Mouse (Mus musculus) forebrain, postnatal 0 days (tissue): ENCODE data around the gene Hacd3. TPM values are rescaled to one million over a fixed set of nuclear protein-coding genes. Genes with fewer than 3 reads are reported as not detected.

ENCODE experiments used
- ATAC-seq: fragments of 200-750 bp; cut with Nextera tagmentation; 2 replicates; pipeline ENCODE4 v1.8.0; 2017; ENCODE audit warnings: mild to moderate bottlenecking, moderate library complexity
- DNase-seq: peaks from one replicate; pipeline ENCODE4 v3.0.0-alpha.2; 2015
- H3K27ac ChIP-seq: fragments of 300-500 bp; sonication (generic); 2 replicates; pipeline ENCODE4 v1.5.1; 2014; ENCODE audit warnings: low read depth, mild to moderate bottlenecking, antibody characterized with exemption, low read length, moderate library complexity, mixed read lengths
- H3K27me3 ChIP-seq: fragments of 300-500 bp; sonication (generic); 2 replicates; pipeline ENCODE4 v1.6.1; 2014; ENCODE audit warnings: mild to moderate bottlenecking, low read length, mixed read lengths; ENCODE audit not compliant: insufficient read depth
- H3K36me3 ChIP-seq: fragments of 300-500 bp; sonication (generic); 2 replicates; pipeline ENCODE4 v1.6.1; 2014; ENCODE audit warnings: mild to moderate bottlenecking, moderate library complexity; ENCODE audit not compliant: insufficient read depth
- H3K4me1 ChIP-seq: fragments of 300-500 bp; sonication (generic); 2 replicates; pipeline ENCODE4 v1.6.1; 2014; ENCODE audit warnings: antibody characterized with exemption; ENCODE audit not compliant: insufficient read depth
- H3K4me2 ChIP-seq: fragments of 300-500 bp; sonication (generic); 2 replicates; pipeline ENCODE4 v1.6.1; 2014; ENCODE audit warnings: low read depth, mild to moderate bottlenecking, moderate library complexity
- H3K4me3 ChIP-seq: fragments of 300-500 bp; sonication (generic); 2 replicates; pipeline ENCODE4 v1.5.1; 2014; ENCODE audit warnings: low read depth, low read length, mixed read lengths
- H3K9ac ChIP-seq: fragments of 300-500 bp; sonication (generic); 2 replicates; pipeline ENCODE4 v1.6.1; 2014; ENCODE audit warnings: mild to moderate bottlenecking
- H3K9me3 ChIP-seq: fragments of 300-500 bp; sonication (generic); 2 replicates; pipeline ENCODE4 v1.6.1; 2016; ENCODE audit warnings: low read length
- CTCF ChIP-seq: sonication (generic); IDR thresholded peaks from 2 replicates; pipeline ENCODE4 v1.5.1; 2016; ENCODE audit warnings: antibody characterized with exemption, control low read depth, low read depth
- WGBS: fragments of 180-500 bp; shearing (Covaris S2); extraction: QIAGEN DNeasy Blood & Tissue Kit; methylation state at CpG from one replicate; pipeline ENCODE4 v1.1.7; 2014; 5-methylcytosine and 5-hydroxymethylcytosine counted together
- microRNA-seq, 2 experiments: library from miRNA; unstranded; fragments of <30 nt; microRNA quantifications; one replicate each; pipeline ENCODE4; 2016
- polyA plus RNA-seq: library from polyadenylated mRNA; unstranded; fragments of >200 nt; fragmentation: Nextera tagmentation; extraction: Ambion mirVana; gene quantifications from 2 replicates; pipeline ENCODE4 v1.2.1, GENCODE M21; 2015
- total RNA-seq: library from RNA; depleted of rRNA; stranded (reverse); fragments of >200 nt; gene quantifications from 2 replicates; pipeline ENCODE4 v1.2.3, GENCODE M21; 2014; rRNA removed

Hacd3 gene
- total and polyA plus RNA-seq, 2 experiments from 2014 or later, result 165 to 182 TPM

- H3K27me3 ChIP-seq, result no peaks in the 10 kb centered on the region
- TF ChIP-seq CTCF, result no peak
- no peak overlapping the region for H3K27ac ChIP-seq
- ATAC-seq, result no peak
- no peak overlapping the region for H3K4me2 ChIP-seq
- WGBS, result 62% methylated on average over 4 of the region's 4 CpGs
- H3K9ac ChIP-seq, result no peak overlapping the region
- no peaks in the 10 kb centered on the region for H3K36me3 ChIP-seq
- no peaks in the 10 kb centered on the region for H3K4me1 ChIP-seq
- no peaks in the 10 kb centered on the region for H3K9me3 ChIP-seq
- no peak for DNase-seq
- H3K4me3 ChIP-seq, result no peak overlapping the region
These were observed 82.2 kb downstream of the Hacd3 start for GRCm38 (mm10) chr9:64939281-64939680.

GRCm38 (mm10) chr9:64938535-64938934 is 83.0 kb downstream of the Hacd3 start:
- H3K4me2 ChIP-seq, result no peak overlapping the region
- no peak overlapping the region for H3K4me3 ChIP-seq
- TF ChIP-seq CTCF, result no peak
- 79% methylated on average over 5 of the region's 5 CpGs for WGBS
- H3K36me3 ChIP-seq, result no peaks in the 10 kb centered on the region
- no peak overlapping the region for H3K27ac ChIP-seq
- DNase-seq (no peak), ATAC-seq (no peak)
- H3K4me1 ChIP-seq, result no peaks in the 10 kb centered on the region
- no peaks in the 10 kb centered on the region for H3K9me3 ChIP-seq
- H3K27me3 ChIP-seq, result no peaks in the 10 kb centered on the region
- no peak overlapping the region for H3K9ac ChIP-seq

- no peak for ATAC-seq
- Histone ChIP-seq H3K4me2 (no peak overlapping the region), H3K36me3 (no peaks in the 10 kb centered on the region), H3K27me3 (no peaks in the 10 kb centered on the region), H3K4me1 (no peaks in the 10 kb centered on the region), H3K9me3 (no peaks in the 10 kb centered on the region), H3K9ac (no peak overlapping the region), H3K27ac (no peak overlapping the region), H3K4me3 (no peak overlapping the region)
- 57% methylated on average over 5 of the region's 5 CpGs for WGBS
- DNase-seq, result no peak
- TF ChIP-seq CTCF, result no peak
These were observed 84.0 kb downstream of the Hacd3 start for GRCm38 (mm10) chr9:64937491-64937890.

Small RNA genes lying within 50 kb of the gene (microRNA-seq; reads per million reads assigned to microRNA genes)
- 0 reads per million in 2 experiments for gene Gm25640

Other genes starting within 250 kb of the Hacd3 start
- gene Dennd4a, start 210.4 kb downstream of the Hacd3 start, total RNA-seq, result 10.5 and 18.5 TPM in 2 replicates
- 2.8 and 5.2 TPM in 2 replicates for gene Dennd4a, start 210.4 kb downstream of the Hacd3 start, polyA plus RNA-seq
- gene Slc24a1, start 70.1 kb downstream of the Hacd3 start, total RNA-seq, result 0.08 and 0.24 TPM in 2 replicates
- 0.15 and 0.34 TPM in 2 replicates for gene Slc24a1, start 70.1 kb downstream of the Hacd3 start, polyA plus RNA-seq
- gene Ints14, start 60.8 kb downstream of the Hacd3 start, total RNA-seq, result 33.9 and 37.5 TPM in 2 replicates
- gene Ints14, start 60.8 kb downstream of the Hacd3 start, polyA plus RNA-seq, result 33.4 and 34.6 TPM in 2 replicates
- gene Dpp8, start 10.7 kb upstream of the Hacd3 start, total RNA-seq, result 90.4 and 111 TPM in 2 replicates
- 21.2 and 25.6 TPM in 2 replicates for gene Dpp8, start 10.7 kb upstream of the Hacd3 start, polyA plus RNA-seq
- 28.2 and 30.7 TPM in 2 replicates for gene Igdcc4, start 79.8 kb upstream of the Hacd3 start, total RNA-seq
- 6.4 and 9.6 TPM in 2 replicates for gene Igdcc4, start 79.8 kb upstream of the Hacd3 start, polyA plus RNA-seq
- 2.7 and 3.0 TPM in 2 replicates for gene Igdcc3, start 119.5 kb upstream of the Hacd3 start, total RNA-seq
- gene Igdcc3, start 119.5 kb upstream of the Hacd3 start, polyA plus RNA-seq, result 2.6 and 4.2 TPM in 2 replicates
- 6.1 and 6.3 TPM in 2 replicates for gene Parp16, start 173.7 kb upstream of the Hacd3 start, total RNA-seq
- 4.2 and 6.7 TPM in 2 replicates for gene Parp16, start 173.7 kb upstream of the Hacd3 start, polyA plus RNA-seq
- gene Cilp, start 243.5 kb upstream of the Hacd3 start, total RNA-seq, result 0.14 and 0.46 TPM in 2 replicates
- 0.09 and 0.16 TPM in 2 replicates for gene Cilp, start 243.5 kb upstream of the Hacd3 start, polyA plus RNA-seq